Mouse (Mus musculus): ENCODE data around the gene Hip1r. TPM values are rescaled to one million over a fixed set of nuclear protein-coding genes. Genes with fewer than 3 reads are reported as not detected.
"Not testable (repeated sequence)": the region's sequence is repeated elsewhere in the genome, so short reads cannot be mapped to it uniquely, and the experiment has no call there.

The Hip1r gene
- polyA plus RNA-seq, 1 experiment from 2014 or later, result 16.7 TPM

DNA sequence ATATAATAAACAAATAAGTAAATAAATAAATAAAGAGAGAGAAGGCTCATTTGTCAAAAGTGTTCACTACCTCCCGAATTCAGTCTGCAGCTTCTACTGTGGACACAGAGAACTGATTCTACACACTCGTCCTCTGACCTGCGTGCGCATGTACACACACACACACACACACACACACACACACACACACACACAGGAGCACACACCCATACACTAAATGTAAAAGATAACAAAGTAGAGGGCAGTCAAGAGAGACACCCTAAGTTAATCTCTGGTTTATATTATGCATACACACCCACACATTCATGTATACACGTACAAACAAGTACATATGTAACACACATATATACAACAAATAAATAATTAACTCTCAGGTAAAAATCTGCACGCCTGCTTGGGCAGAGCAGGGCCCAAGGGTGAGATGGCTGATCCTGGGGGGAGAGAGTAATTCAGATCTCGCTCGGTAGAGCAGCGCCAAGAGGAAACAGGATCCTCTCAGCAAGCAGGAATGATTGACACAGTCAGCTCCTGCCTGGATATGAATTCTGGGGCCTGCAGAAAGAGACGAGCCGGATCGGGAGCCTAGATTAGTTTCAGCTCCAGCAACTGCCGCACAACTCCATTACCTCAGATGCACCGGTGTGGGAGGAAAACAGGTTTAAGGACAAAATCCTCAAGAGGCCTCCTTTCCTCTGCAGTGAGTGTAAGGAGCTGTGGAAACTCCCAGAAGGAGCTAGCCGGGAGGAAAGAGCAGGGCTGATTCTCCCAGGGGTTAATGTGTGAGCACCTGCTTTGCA, 76.0 kb downstream of the Hip1r start:
- no peak for ATAC-seq
- Histone ChIP-seq H3K9ac (peak overlapping the region; percentile 63), H3K36me3 (no peaks in the 10 kb centered on the region), H3K4me3 (peak overlapping the region; percentile 51), H3K27ac (peak overlapping the region; percentile 93), H3K4me1 (peaks cover 78% of the 10 kb centered on the region), H3K4me2 (peak overlapping the region; percentile 67), H3K9me3 (replicated peaks) (no peaks in the 10 kb centered on the region), H3K27me3 (replicated peaks) (no peaks in the 10 kb centered on the region)
- WGBS (ENCODE audit: insufficient replicate concordance), result 52% methylated on average over 15 of the region's 15 CpGs

DNA sequence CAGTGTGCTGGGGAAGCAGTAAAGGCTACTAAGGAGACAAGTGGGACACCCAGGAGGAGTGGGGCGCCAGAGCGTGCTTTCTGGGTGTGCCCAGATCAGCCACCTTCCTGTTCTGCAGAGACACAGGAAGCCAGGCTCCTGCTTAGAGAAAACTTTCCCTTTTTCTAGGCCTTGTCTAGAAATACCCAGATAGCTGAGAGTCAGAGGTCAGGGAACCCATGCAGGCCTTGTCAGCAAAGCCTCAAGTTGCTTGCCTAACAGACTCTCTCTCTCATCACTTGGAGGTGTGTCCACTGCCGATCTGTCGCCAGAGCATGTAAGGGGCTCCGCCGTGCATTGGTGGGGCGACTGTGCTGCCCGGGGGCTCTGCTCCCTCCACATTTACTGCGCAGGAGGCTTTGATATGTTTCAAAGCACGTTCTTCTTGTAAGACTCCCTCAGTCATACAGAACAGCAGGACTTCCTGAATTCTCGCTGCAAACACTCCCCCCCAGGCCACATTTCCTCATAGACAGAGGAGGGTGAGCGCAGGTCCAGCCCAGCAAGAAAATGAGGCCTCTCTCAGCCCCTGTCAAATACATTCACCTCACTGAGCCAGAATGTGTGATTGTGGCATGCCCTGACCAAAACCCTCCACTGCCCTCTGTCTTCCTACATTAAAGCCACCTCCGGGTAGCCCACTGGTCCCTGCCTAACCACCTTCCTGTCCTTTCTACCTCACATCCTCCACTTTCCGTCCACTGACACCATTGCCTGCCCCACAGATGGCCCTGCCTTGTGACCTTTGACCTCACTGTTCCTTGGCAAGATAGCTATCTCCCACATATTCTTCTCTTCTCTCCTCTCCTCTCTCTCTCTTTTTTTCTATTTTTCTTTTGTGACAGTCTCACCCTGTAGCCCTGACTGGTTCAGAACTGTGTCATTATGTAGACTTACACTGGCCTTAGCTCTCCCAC, 76.9 kb downstream of the Hip1r start:
- H3K4me2 ChIP-seq, result peak overlapping the region; percentile 67
- peak overlapping the region; percentile 51 for H3K4me3 ChIP-seq
- ATAC-seq, result 0 out of 2 replicates have a peak, but pooled peaks have one; percentile 11

GRCm38 (mm10) chr5:124051899-124052491, 78.6 kb downstream of the Hip1r start:
- Histone ChIP-seq H3K27me3 (replicated peaks) (no peaks in the 10 kb centered on the region), H3K4me1 (peaks cover 65% of the 10 kb centered on the region), H3K27ac (peak overlapping the region; percentile 93), H3K4me3 (peak overlapping the region; percentile 51), H3K9me3 (replicated peaks) (peaks cover 6% of the 10 kb centered on the region; the same call in 1 of the 2 replicates), H3K36me3 (0 out of 2 replicates have a peak, but pooled peaks cover 3% of the 10 kb centered on the region), H3K4me2 (peak overlapping the region; percentile 67), H3K9ac (peak overlapping the region; percentile 63)
- peak; percentile 96 for ATAC-seq
- 22% methylated on average over 11 of the region's 11 CpGs for WGBS (ENCODE audit: insufficient replicate concordance)

More for the DNA sequence above, 76.9 kb downstream of the Hip1r start:
- no peaks in the 10 kb centered on the region for H3K9me3 ChIP-seq (replicated peaks)
- peaks cover 76% of the 10 kb centered on the region for H3K4me1 ChIP-seq
- peak overlapping the region; percentile 63 for H3K9ac ChIP-seq
- 27% methylated on average over 14 of the region's 14 CpGs for WGBS (ENCODE audit: insufficient replicate concordance)
- H3K27ac ChIP-seq, result peak overlapping the region; percentile 93
- no peaks in the 10 kb centered on the region for H3K36me3 ChIP-seq
- no peaks in the 10 kb centered on the region for H3K27me3 ChIP-seq (replicated peaks)

DNA sequence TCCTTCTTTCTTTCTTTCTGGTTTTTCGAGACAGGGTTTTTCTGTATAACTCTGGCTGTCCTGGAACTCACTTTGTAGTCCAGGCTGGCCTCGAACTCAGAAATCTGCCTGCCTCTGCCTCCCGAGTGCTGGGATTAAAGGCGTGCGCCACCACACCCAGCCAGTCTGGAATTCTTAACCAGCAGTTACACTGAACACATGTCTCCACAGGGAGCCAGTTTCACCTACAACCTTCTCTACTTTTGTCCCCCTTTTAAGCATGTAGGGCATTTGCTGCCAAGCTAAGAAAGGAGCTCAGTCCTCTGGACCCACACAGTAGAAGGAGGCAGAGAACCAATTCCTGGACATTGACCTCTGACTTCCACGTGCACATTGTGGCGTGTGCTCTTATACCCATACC, 79.2 kb downstream of the Hip1r start:
- Histone ChIP-seq H3K9ac (peak overlapping the region; percentile 53), H3K27ac (peak overlapping the region; percentile 93), H3K4me3 (peak overlapping the region; percentile 9; the same call in 1 of the 2 replicates), H3K4me2 (peak overlapping the region; percentile 67), H3K4me1 (peaks cover 58% of the 10 kb centered on the region)
- H3K27me3 ChIP-seq (replicated peaks); ATAC-seq; H3K36me3 ChIP-seq; H3K9me3 ChIP-seq (replicated peaks): not testable (repeated sequence)
- WGBS (ENCODE audit: insufficient replicate concordance), result 70% methylated on average over 7 of the region's 7 CpGs

Small RNAs within 50 kb of the gene (microRNA-seq; reads per million reads assigned to microRNA genes)
- gene Mir7032, result 1.1 reads per million

Other genes with a start within 250 kb of the Hip1r start
- 64.6 and 65.7 TPM in 2 replicates for gene Rsrc2, start 224.2 kb upstream of the Hip1r start, polyA plus RNA-seq (2016; fragmentation: Nextera tagmentation; extraction: Ambion mirVana)
- 39.2 and 39.5 TPM in 2 replicates for gene Kntc1, start 223.9 kb upstream of the Hip1r start, polyA plus RNA-seq (2016; fragmentation: Nextera tagmentation; extraction: Ambion mirVana)
- gene Hcar2, start 108.1 kb upstream of the Hip1r start, polyA plus RNA-seq (2016; fragmentation: Nextera tagmentation; extraction: Ambion mirVana), result 0.17 and 0.18 TPM in 2 replicates
- gene Hcar1, start 93.6 kb upstream of the Hip1r start, polyA plus RNA-seq (2016; fragmentation: Nextera tagmentation; extraction: Ambion mirVana), result 0.20 and 0.27 TPM in 2 replicates
- 97.4 and 98.3 TPM in 2 replicates for gene Denr, start 66.5 kb upstream of the Hip1r start, polyA plus RNA-seq (2016; fragmentation: Nextera tagmentation; extraction: Ambion mirVana)
- gene Gm43518, start 46.2 kb upstream of the Hip1r start, polyA plus RNA-seq (2016; fragmentation: Nextera tagmentation; extraction: Ambion mirVana), result 1.7 and 2.2 TPM in 2 replicates
- 3.4 and 5.0 TPM in 2 replicates for gene Ccdc62, start 42.9 kb upstream of the Hip1r start, polyA plus RNA-seq (2016; fragmentation: Nextera tagmentation; extraction: Ambion mirVana)
- gene Vps37b, start 58.6 kb downstream of the Hip1r start, polyA plus RNA-seq (2016; fragmentation: Nextera tagmentation; extraction: Ambion mirVana), result 20.9 and 21.8 TPM in 2 replicates
- gene Abcb9, start 122.2 kb downstream of the Hip1r start, polyA plus RNA-seq (2016; fragmentation: Nextera tagmentation; extraction: Ambion mirVana), result 5.0 and 5.6 TPM in 2 replicates
- gene Ogfod2, start 138.7 kb downstream of the Hip1r start, polyA plus RNA-seq (2016; fragmentation: Nextera tagmentation; extraction: Ambion mirVana), result 19.1 and 20.2 TPM in 2 replicates
- 94.1 and 100 TPM in 2 replicates for gene Arl6ip4, start 142.5 kb downstream of the Hip1r start, polyA plus RNA-seq (2016; fragmentation: Nextera tagmentation; extraction: Ambion mirVana)

Measured in liver, embryonic 12.5 days (tissue).